Mouse (Mus musculus): ENCODE results near the gene Vapb. TPM values are rescaled to one million over a fixed set of nuclear protein-coding genes. Genes with fewer than 3 reads are reported as not detected.

The Vapb gene
- polyA plus RNA-seq (2012; rRNA removed) = 18.9 and 21.3 TPM in 2 replicates

DNA sequence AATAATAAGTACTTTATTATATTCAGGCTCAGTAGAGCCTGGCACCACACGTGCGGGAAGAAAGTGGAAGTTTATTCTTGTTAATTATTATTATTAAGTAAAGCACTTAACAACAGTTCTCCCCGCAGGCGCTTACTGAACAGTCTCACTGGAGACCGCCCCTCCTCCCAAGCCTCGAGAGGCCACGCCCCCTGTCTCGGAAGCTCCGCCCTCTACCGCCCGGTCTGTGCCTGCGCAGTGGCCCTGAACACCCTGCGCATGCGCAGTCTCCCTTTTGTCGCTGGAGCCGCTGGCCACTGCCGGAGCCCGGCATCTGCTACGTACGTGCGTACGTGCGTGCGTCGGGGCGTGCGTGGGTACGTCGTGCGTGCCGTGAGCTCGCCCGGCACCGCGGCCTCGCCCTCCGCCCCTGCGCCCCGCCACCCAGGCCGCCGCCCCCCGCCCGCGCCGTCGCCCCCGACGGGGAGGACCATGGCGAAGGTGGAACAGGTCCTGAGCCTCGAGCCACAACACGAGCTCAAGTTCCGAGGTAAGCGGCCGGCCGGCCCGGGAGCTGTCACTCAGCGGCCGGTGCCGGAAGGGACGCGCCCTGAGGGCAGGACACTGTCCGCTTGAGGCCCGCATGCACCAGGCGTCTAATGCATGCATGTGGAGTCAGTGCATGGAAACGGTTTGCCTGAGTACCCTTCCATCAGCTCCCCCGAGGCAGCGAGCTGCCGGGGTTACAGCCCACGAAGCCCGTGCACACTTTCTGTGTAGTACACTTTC, at the start of gene Vapb:
Vapb (plus strand) TSS at position 290 of the 768 bp plus-strand sequence.
- peak; percentile 19 for TF ChIP-seq POLR2A (IDR thresholded peaks at IDR 0.05; ENCODE audit: low read depth, low read length)
- no peak for TF ChIP-seq CTCF (conservative IDR thresholded peaks at IDR 0.05; ENCODE audit: insufficient read depth, insufficient read length, low read depth, low read length)
- H3K27ac ChIP-seq (ENCODE audit: insufficient read depth, low read depth, low read length) = peak within 1 kb of the TSS; percentile 8
- under 1% methylated on average over 70 of the region's 70 CpGs for WGBS

DNA sequence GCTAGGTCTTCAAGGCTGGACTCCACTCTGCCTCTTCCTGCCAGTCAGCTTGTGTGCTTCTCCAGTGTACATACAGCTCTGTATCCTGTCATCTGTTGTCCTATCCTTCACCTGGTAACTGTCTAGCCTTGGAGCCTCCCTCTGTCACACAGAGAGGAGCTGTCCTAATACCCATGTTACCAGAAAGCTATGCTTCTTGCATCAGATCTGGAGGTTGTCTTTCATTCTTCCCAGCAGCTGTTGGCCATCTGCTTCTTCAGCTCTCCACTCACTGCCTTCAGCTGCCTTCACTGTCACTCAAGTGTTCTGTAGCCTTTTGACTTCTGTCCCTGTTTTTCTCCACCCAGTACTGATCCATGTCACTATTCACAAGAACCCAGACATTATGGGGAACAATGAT, 47.5 kb upstream of the Vapb start:
- no peak overlapping the region for H3K27ac ChIP-seq (ENCODE audit: insufficient read depth, low read depth, low read length)
- no peak overlapping the region for H3K4me3 ChIP-seq (ENCODE audit: insufficient read depth, low read depth, low read length)
- no peaks in the 10 kb centered on the region for H3K27me3 ChIP-seq (replicated peaks; ENCODE audit: control insufficient read depth, insufficient read depth, low read length)
- TF ChIP-seq POLR2A (IDR thresholded peaks at IDR 0.05; ENCODE audit: low read depth, low read length) = no peak
- TF ChIP-seq CTCF (conservative IDR thresholded peaks at IDR 0.05; ENCODE audit: insufficient read depth, insufficient read length, low read depth, low read length) = no peak
- H3K4me1 ChIP-seq (ENCODE audit: control insufficient read depth, insufficient read depth, low read length) = peaks cover 6% of the 10 kb centered on the region
- no peak for DNase-seq
- no peaks in the 10 kb centered on the region for H3K36me3 ChIP-seq (ENCODE audit: control insufficient read depth, insufficient read depth, low read length)

More for the DNA sequence above, at the start of gene Vapb:
- H3K27me3 ChIP-seq (replicated peaks; ENCODE audit: control insufficient read depth, insufficient read depth, low read length) = no peaks in the 10 kb centered on the region
- peaks cover 13% of the 10 kb centered on the region; the same call in 1 of the 2 replicates for H3K4me1 ChIP-seq (ENCODE audit: control insufficient read depth, insufficient read depth, low read length)
- peak; percentile 99 for DNase-seq
- H3K36me3 ChIP-seq (ENCODE audit: control insufficient read depth, insufficient read depth, low read length) = no peaks in the 10 kb centered on the region
- peak within 1 kb of the TSS; percentile 70 for H3K4me3 ChIP-seq (ENCODE audit: insufficient read depth, low read depth, low read length)

DNA sequence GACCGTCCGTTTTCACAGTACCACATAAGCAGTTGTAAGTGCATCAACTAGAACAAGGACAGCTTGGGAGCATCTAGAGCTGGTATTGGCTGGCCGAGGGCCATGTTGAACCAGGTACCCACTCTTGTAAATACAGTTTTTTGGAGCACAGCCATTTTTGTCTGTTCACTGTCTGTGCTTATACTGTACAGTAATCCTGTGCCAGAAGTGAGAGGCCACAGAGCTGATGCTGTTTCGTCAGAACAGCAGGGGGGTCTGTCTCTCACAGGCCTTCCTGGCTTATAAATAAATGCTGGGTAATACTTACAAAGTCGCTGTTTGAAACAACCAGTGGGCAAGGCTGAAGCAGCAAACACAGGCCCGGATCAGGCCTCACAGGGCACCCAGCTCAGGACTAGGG, 45.6 kb upstream of the Vapb start:
- no peak overlapping the region for H3K27ac ChIP-seq (ENCODE audit: insufficient read depth, low read depth, low read length)
- no peak overlapping the region for H3K4me3 ChIP-seq (ENCODE audit: insufficient read depth, low read depth, low read length)
- H3K4me1 ChIP-seq (ENCODE audit: control insufficient read depth, insufficient read depth, low read length) = no peaks in the 10 kb centered on the region; the same call in 1 of the 2 replicates
- peaks cover 4% of the 10 kb centered on the region for H3K36me3 ChIP-seq (ENCODE audit: control insufficient read depth, insufficient read depth, low read length)
- 92% methylated on average over 6 of the region's 6 CpGs for WGBS
- no peak for TF ChIP-seq POLR2A (IDR thresholded peaks at IDR 0.05; ENCODE audit: low read depth, low read length)
- no peak for TF ChIP-seq CTCF (conservative IDR thresholded peaks at IDR 0.05; ENCODE audit: insufficient read depth, insufficient read length, low read depth, low read length)
- DNase-seq = no peak
- H3K27me3 ChIP-seq (replicated peaks; ENCODE audit: control insufficient read depth, insufficient read depth, low read length) = no peaks in the 10 kb centered on the region

DNA sequence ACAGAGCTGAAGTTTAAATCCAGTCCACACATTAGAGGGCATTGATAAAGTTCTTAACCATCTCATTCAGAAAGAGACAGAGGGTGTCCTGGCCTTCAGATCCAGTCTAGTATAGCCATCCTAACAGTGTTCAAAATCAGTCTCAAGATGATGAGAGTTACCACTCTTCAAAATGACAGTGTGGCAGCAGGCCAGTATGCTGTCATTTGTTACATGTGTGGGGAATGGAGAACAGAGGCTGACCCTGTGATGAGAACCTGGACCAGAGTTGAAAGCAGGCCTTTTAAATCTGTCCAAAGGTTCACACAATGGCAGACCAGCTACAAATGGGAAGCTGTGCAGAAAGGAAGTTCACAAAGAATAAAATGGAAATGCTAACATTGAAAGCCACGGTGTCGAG, 44.6 kb upstream of the Vapb start:
- H3K27me3 ChIP-seq (replicated peaks; ENCODE audit: control insufficient read depth, insufficient read depth, low read length) = no peaks in the 10 kb centered on the region
- WGBS = 93% methylated on average over 2 of the region's 2 CpGs
- H3K27ac ChIP-seq (ENCODE audit: insufficient read depth, low read depth, low read length) = no peak overlapping the region
- no peak overlapping the region for H3K4me3 ChIP-seq (ENCODE audit: insufficient read depth, low read depth, low read length)
- TF ChIP-seq CTCF (conservative IDR thresholded peaks at IDR 0.05; ENCODE audit: insufficient read depth, insufficient read length, low read depth, low read length) (no peak), POLR2A (IDR thresholded peaks at IDR 0.05; ENCODE audit: low read depth, low read length) (no peak)
- peaks cover 4% of the 10 kb centered on the region for H3K36me3 ChIP-seq (ENCODE audit: control insufficient read depth, insufficient read depth, low read length)
- no peak for DNase-seq
- no peaks in the 10 kb centered on the region for H3K4me1 ChIP-seq (ENCODE audit: control insufficient read depth, insufficient read depth, low read length)

DNA sequence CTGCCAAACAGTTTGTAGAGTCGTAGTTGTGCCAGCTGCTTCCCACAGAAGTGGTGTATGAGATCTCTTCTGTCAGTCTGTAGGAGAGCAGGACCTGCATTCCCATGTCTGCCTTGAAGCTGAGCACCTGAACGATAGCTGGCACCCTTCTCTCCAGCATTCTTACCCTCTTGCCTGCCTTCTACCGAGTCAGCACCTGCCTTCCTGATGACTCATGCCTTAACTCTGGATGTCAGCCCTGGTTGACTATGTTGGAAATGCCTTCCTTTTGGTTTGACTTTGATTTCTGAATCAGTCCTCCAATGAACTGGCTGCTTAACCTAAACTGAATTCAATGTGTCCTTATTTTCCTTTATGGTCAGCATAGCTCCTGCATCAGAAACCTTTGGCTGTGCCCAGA, 38.5 kb upstream of the Vapb start:
- DNase-seq = no peak
- Histone ChIP-seq H3K4me3 (ENCODE audit: insufficient read depth, low read depth, low read length) (no peak overlapping the region), H3K4me1 (ENCODE audit: control insufficient read depth, insufficient read depth, low read length) (peaks cover 6% of the 10 kb centered on the region; the same call in 1 of the 2 replicates), H3K27ac (ENCODE audit: insufficient read depth, low read depth, low read length) (no peak overlapping the region), H3K27me3 (replicated peaks; ENCODE audit: control insufficient read depth, insufficient read depth, low read length) (no peaks in the 10 kb centered on the region), H3K36me3 (ENCODE audit: control insufficient read depth, insufficient read depth, low read length) (peaks cover 8% of the 10 kb centered on the region)
- TF ChIP-seq CTCF (conservative IDR thresholded peaks at IDR 0.05; ENCODE audit: insufficient read depth, insufficient read length, low read depth, low read length) (no peak), POLR2A (IDR thresholded peaks at IDR 0.05; ENCODE audit: low read depth, low read length) (no peak)
- 44% methylated on average over 3 of the region's 3 CpGs for WGBS

DNA sequence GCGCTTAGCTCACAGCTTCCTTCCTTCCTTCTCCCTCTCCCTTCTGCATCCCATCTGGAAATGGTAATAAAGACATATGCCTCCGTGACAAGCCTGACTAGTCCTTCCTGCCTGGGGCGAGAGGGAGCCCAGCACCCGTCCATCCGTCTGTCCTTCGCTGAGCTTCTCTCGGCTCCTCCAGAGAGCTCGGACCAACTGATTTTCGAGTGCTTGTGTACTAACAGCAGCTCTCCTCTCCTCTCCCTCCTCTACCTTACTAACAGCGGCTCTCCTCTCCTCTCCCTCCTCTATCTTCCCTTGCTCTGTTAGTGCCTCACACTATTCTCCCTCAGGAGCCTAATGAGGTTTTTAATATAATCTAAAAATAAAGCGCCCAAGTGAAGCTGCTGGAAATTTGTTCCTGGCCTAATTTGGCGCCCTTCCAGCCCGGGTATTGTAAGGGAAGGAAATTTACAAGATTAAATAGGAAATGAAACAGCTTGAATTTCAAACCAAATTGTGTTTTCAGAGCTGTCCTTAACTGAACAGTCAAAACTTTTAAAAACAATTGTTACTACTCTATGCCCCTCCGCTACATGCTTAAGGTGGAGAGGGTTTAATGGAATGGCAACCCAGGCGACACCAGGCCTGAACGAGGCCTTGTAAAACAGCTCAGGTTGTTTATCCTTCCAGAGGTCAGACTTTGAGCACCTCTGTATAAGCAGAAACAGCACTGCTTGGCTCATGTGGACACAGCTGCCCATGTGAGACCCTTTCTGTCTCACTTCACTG, 35.0 kb upstream of the Vapb start:
- Histone ChIP-seq H3K4me1 (ENCODE audit: control insufficient read depth, insufficient read depth, low read length) (peaks cover 6% of the 10 kb centered on the region; the same call in 1 of the 2 replicates), H3K4me3 (ENCODE audit: insufficient read depth, low read depth, low read length) (no peak overlapping the region), H3K27me3 (replicated peaks; ENCODE audit: control insufficient read depth, insufficient read depth, low read length) (no peaks in the 10 kb centered on the region), H3K27ac (ENCODE audit: insufficient read depth, low read depth, low read length) (peak overlapping the region; percentile 44), H3K36me3 (ENCODE audit: control insufficient read depth, insufficient read depth, low read length) (peaks cover 4% of the 10 kb centered on the region; the same call in 1 of the 2 replicates)
- TF ChIP-seq CTCF (conservative IDR thresholded peaks at IDR 0.05; ENCODE audit: insufficient read depth, insufficient read length, low read depth, low read length) (no peak), POLR2A (IDR thresholded peaks at IDR 0.05; ENCODE audit: low read depth, low read length) (no peak)
- whole genome bisulfite sequencing = 49% methylated on average over 16 of the region's 16 CpGs
- DNase-seq = peak; percentile 55

DNA sequence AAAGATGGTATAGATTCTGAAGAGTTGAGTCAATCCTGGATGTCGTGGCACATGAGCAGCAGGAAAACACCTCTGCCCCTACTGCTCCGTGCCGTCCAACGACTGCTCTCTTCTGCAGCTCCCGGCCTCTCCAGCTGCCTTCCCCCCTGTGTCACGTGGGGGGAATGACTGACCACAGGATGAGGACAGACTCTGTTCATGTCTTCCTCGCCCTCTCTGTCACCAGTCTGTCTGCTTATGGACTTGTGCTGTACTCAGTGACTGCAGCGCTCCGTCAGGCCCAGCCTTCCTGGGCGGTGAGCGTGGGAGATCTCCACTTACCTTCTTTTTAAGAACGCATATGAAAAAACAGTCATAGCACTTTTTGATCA, 34.5 kb upstream of the Vapb start:
- 68% methylated on average over 12 of the region's 12 CpGs for WGBS
- no peak for TF ChIP-seq POLR2A (IDR thresholded peaks at IDR 0.05; ENCODE audit: low read depth, low read length)
- TF ChIP-seq CTCF (conservative IDR thresholded peaks at IDR 0.05; ENCODE audit: insufficient read depth, insufficient read length, low read depth, low read length) = no peak
- Histone ChIP-seq H3K4me1 (ENCODE audit: control insufficient read depth, insufficient read depth, low read length) (peaks cover 6% of the 10 kb centered on the region; the same call in 1 of the 2 replicates), H3K27me3 (replicated peaks; ENCODE audit: control insufficient read depth, insufficient read depth, low read length) (no peaks in the 10 kb centered on the region), H3K36me3 (ENCODE audit: control insufficient read depth, insufficient read depth, low read length) (peaks cover 4% of the 10 kb centered on the region; the same call in 1 of the 2 replicates), H3K4me3 (ENCODE audit: insufficient read depth, low read depth, low read length) (no peak overlapping the region), H3K27ac (ENCODE audit: insufficient read depth, low read depth, low read length) (peak overlapping the region; percentile 44)
- DNase-seq = no peak
